Mouse (Mus musculus) mature B cell (primary cell): Measurements from ENCODE around the gene Scnn1g.

Source experiments
- in situ Hi-C: fragments of 300-500 bp; cut with MboI; formaldehyde crosslinking; loops from 2 replicates; pipeline ENCODE4 v1.14.3; 2019

Gene Scnn1g

GRCm38 (mm10) chr7:121734171-121734831 is at the start of gene Scnn1g:
Scnn1g (plus strand) TSS chr7:121734479.
- in situ Hi-C loops, result no loop called here

GRCm38 (mm10) chr7:121685140-121685984 is 48.9 kb upstream of the Scnn1g start:
- in situ Hi-C loops, result no loop called here

GRCm38 (mm10) chr7:121689338-121689737 is 44.9 kb upstream of the Scnn1g start:
- in situ Hi-C loops, result no loop called here

GRCm38 (mm10) chr7:121691803-121692202 is 42.5 kb upstream of the Scnn1g start:
- in situ Hi-C loops, result no loop called here

- in situ Hi-C loops, result no loop called here
Observed at GRCm38 (mm10) chr7:121697170-121697569, 37.1 kb upstream of the Scnn1g start.

- in situ Hi-C loops, result no loop called here
Observed at GRCm38 (mm10) chr7:121697574-121697973, 36.7 kb upstream of the Scnn1g start.

- in situ Hi-C loops, result no loop called here
Observed at GRCm38 (mm10) chr7:121699218-121699617, 35.1 kb upstream of the Scnn1g start.

GRCm38 (mm10) chr7:121700480-121700879 is 33.8 kb upstream of the Scnn1g start:
- in situ Hi-C loops, result loop anchor here (25.0 kb wide), 1 partner anchor 863 kb away; the partner anchor contains the start of gene Eef2k

- in situ Hi-C loops, result loop anchor here (25.0 kb wide), 1 partner anchor 865 kb away; the partner anchor contains the start of gene Eef2k
Observed at GRCm38 (mm10) chr7:121701983-121702382, 32.3 kb upstream of the Scnn1g start.

- in situ Hi-C loops, result loop anchor here (25.0 kb wide), 1 partner anchor 868 kb away; the partner anchor contains the start of gene Eef2k
Observed at GRCm38 (mm10) chr7:121705051-121705450, 29.2 kb upstream of the Scnn1g start.

GRCm38 (mm10) chr7:121706411-121707072 is 27.7 kb upstream of the Scnn1g start:
- in situ Hi-C loops, result loop anchor here (25.0 kb wide), 1 partner anchor 869 kb away; the partner anchor contains the start of gene Eef2k

GRCm38 (mm10) chr7:121707073-121707667 is 27.1 kb upstream of the Scnn1g start, which contains the start of gene Usp31:
Usp31 (minus strand) TSS chr7:121707253.
- in situ Hi-C loops, result loop anchor here (25.0 kb wide), 1 partner anchor 870 kb away; the partner anchor contains the start of gene Eef2k

- in situ Hi-C loops, result loop anchor here (25.0 kb wide), 1 partner anchor 874 kb away; the partner anchor contains the start of gene Eef2k
Observed at GRCm38 (mm10) chr7:121711171-121711570, 23.1 kb upstream of the Scnn1g start.

- in situ Hi-C loops, result loop anchor here (25.0 kb wide), 1 partner anchor 880 kb away; the partner anchor contains the start of gene Eef2k
Observed at GRCm38 (mm10) chr7:121717031-121717430, 17.2 kb upstream of the Scnn1g start.

GRCm38 (mm10) chr7:121730225-121730624 is 4.1 kb upstream of the Scnn1g start:
- in situ Hi-C loops, result no loop called here

GRCm38 (mm10) chr7:121737511-121738415 is 3.5 kb downstream of the Scnn1g start:
- in situ Hi-C loops, result no loop called here

GRCm38 (mm10) chr7:121750244-121750643 is 16.0 kb downstream of the Scnn1g start:
- in situ Hi-C loops, result no loop called here

GRCm38 (mm10) chr7:121754748-121755147 is 20.5 kb downstream of the Scnn1g start:
- in situ Hi-C loops, result no loop called here

- in situ Hi-C loops, result no loop called here
Observed at GRCm38 (mm10) chr7:121763328-121763727, 29.0 kb downstream of the Scnn1g start.

GRCm38 (mm10) chr7:121767900-121768299 is 33.6 kb downstream of the Scnn1g start:
- in situ Hi-C loops, result no loop called here
